Mouse (Mus musculus) ES-E14 (cell line): ENCODE measurements around the gene A3galt2. TPM values are rescaled to one million over a fixed set of nuclear protein-coding genes. Genes with fewer than 3 reads are reported as not detected.

Source experiments
- DNase-seq: peaks from one replicate; pipeline ENCODE4 v3.0.0-alpha.2; 2013; ENCODE audit warnings: low read depth, low spot score
- H3K27ac ChIP-seq: 2 replicates; pipeline ENCODE4 v1.5.1; 2012; ENCODE audit warnings: low read depth, mild to moderate bottlenecking, low read length, moderate library complexity, mixed read lengths; ENCODE audit not compliant: poor library complexity, insufficient read depth, severe bottlenecking
- H3K36me3 ChIP-seq: 2 replicates; pipeline ENCODE4 v1.6.1; 2012; ENCODE audit warnings: mild to moderate bottlenecking, low read length, moderate library complexity, mixed read lengths; ENCODE audit not compliant: control insufficient read depth, poor library complexity, insufficient read depth, severe bottlenecking
- H3K4me1 ChIP-seq, 2 experiments: fragments of 150-350 bp in 1 of 2; sonication (generic) in 1 of 2; 2 replicates each; pipeline ENCODE4 v1.6.1; 2012; ENCODE audit warnings: low read length in 2 of 2, mild to moderate bottlenecking in 1 of 2, mixed read lengths in 1 of 2; ENCODE audit not compliant: control insufficient read depth in 2 of 2, insufficient read depth in 2 of 2, poor library complexity in 1 of 2
- H3K4me3 ChIP-seq, 2 experiments: fragments of 150-350 bp in 1 of 2; sonication (generic) in 1 of 2; 2 replicates each; pipeline ENCODE4 v1.5.1; 2012; ENCODE audit warnings: low read length in 2 of 2, low read depth in 1 of 2, mild to moderate bottlenecking in 1 of 2, mixed read lengths in 1 of 2; ENCODE audit not compliant: insufficient read depth in 1 of 2, poor library complexity in 1 of 2, severe bottlenecking in 1 of 2
- H3K9ac ChIP-seq: 2 replicates; pipeline ENCODE4 v1.6.1; 2012; ENCODE audit warnings: low read depth, mild to moderate bottlenecking, low read length, mixed read lengths; ENCODE audit not compliant: poor library complexity, insufficient read depth, severe bottlenecking
- H3K9me3 ChIP-seq: fragments of 150-350 bp; sonication (generic); 2 replicates; pipeline ENCODE4 v1.6.1; 2012; ENCODE audit warnings: low read depth, mild to moderate bottlenecking, low read length; ENCODE audit not compliant: control insufficient read depth, insufficient read depth
- CHD2 ChIP-seq: IDR thresholded peaks from 2 replicates; pipeline ENCODE4 v1.6.1; 2014; ENCODE audit warnings: mild to moderate bottlenecking, low read depth, low read length, inconsistent platforms
- HCFC1 ChIP-seq: IDR thresholded peaks from 2 replicates; pipeline ENCODE4 v1.6.1; 2012; ENCODE audit warnings: low read length, inconsistent platforms, borderline replicate concordance; ENCODE audit not compliant: insufficient read depth
- MAFK ChIP-seq: IDR thresholded peaks from 2 replicates; pipeline ENCODE4 v1.6.1; 2014; ENCODE audit warnings: mild to moderate bottlenecking, low read depth, low read length, inconsistent platforms; ENCODE audit not compliant: insufficient read depth
- ZC3H11A ChIP-seq: IDR thresholded peaks from 2 replicates; pipeline ENCODE4 v1.6.1; 2012; ENCODE audit warnings: low read depth, mild to moderate bottlenecking, inconsistent platforms, low read length, borderline replicate concordance
- ZNF384 ChIP-seq: IDR thresholded peaks from 2 replicates; pipeline ENCODE4 v1.6.1; 2012; ENCODE audit warnings: low read depth, low read length, inconsistent platforms
- in situ Hi-C, 2 experiments: fragments of 600-800 bp; cut with MboI; formaldehyde crosslinking; loops; one replicate each; pipeline ENCODE4 v1.15.1; 2025; ENCODE audit warnings: low sequenced_read_pairs in 2 of 2, inconsistent platforms in 1 of 2; ENCODE audit not compliant: unreplicated experiment in 2 of 2
- total RNA-seq: library from RNA; depleted of rRNA; stranded (reverse); fragments of 300-350 nt; gene quantifications from 2 replicates; pipeline ENCODE4 v1.2.3, GENCODE M21; 2012; rRNA removed

A3galt2 gene
- total RNA-seq: 0.09 and 0.11 TPM in 2 replicates

- Histone ChIP-seq H3K4me1 (peaks cover 2% of the 10 kb centered on the region in 2 experiments; a peak in 1 of 4 replicates), H3K9ac (no peak within 1 kb of the TSS), H3K27ac (no peak within 1 kb of the TSS), H3K36me3 (peaks cover 14% of the 10 kb centered on the region), H3K4me3 (no peak within 1 kb of the TSS), H3K9me3 (no peaks in the 10 kb centered on the region)
- no peak for TF ChIP-seq HCFC1
- DNase-seq: no peak
- in situ Hi-C loops: no loop called here
Measured at GRCm38 (mm10) chr4:128755064-128755463, at the start of gene A3galt2. A3galt2 (plus strand) TSS chr4:128755364.

- H3K36me3 ChIP-seq: no peaks in the 10 kb centered on the region
- no peak overlapping the region for H3K27ac ChIP-seq
- H3K9me3 ChIP-seq: no peaks in the 10 kb centered on the region
- in situ Hi-C loops: no loop called here
- no peak overlapping the region for H3K4me3 ChIP-seq
- no peak overlapping the region for H3K9ac ChIP-seq
- H3K4me1 ChIP-seq: no peaks in the 10 kb centered on the region
- DNase-seq: no peak
- no peak for TF ChIP-seq CHD2
- no peak for TF ChIP-seq MAFK
- no peak for TF ChIP-seq HCFC1
- no peak for TF ChIP-seq ZNF384
- TF ChIP-seq ZC3H11A: no peak
Measured at GRCm38 (mm10) chr4:128706626-128707025, 48.5 kb upstream of the A3galt2 start.

GRCm38 (mm10) chr4:128707384-128707783 lies 47.8 kb upstream of the A3galt2 start:
- no peak overlapping the region for H3K9ac ChIP-seq
- in situ Hi-C loops: no loop called here
- no peak for DNase-seq
- H3K4me1 ChIP-seq: peaks cover 0 to 2% of the 10 kb centered on the region in 2 experiments; a peak in 1 of 4 replicates
- no peaks in the 10 kb centered on the region for H3K36me3 ChIP-seq
- H3K9me3 ChIP-seq: no peaks in the 10 kb centered on the region
- H3K4me3 ChIP-seq: no peak overlapping the region
- no peak overlapping the region for H3K27ac ChIP-seq
- TF ChIP-seq CHD2: no peak

GRCm38 (mm10) chr4:128709061-128709780 lies 45.9 kb upstream of the A3galt2 start:
- Histone ChIP-seq H3K4me3 (no peak overlapping the region), H3K36me3 (no peaks in the 10 kb centered on the region), H3K4me1 (peaks cover 0 to 2% of the 10 kb centered on the region in 2 experiments; a peak in 1 of 4 replicates), H3K9me3 (no peaks in the 10 kb centered on the region), H3K27ac (no peak overlapping the region), H3K9ac (no peak overlapping the region)
- no peak for DNase-seq
- in situ Hi-C loops: no loop called here
- TF ChIP-seq ZC3H11A (no peak), HCFC1 (no peak), MAFK (no peak), ZNF384 (no peak), CHD2 (no peak)

- Histone ChIP-seq H3K27ac (no peak overlapping the region), H3K9ac (no peak overlapping the region), H3K9me3 (no peaks in the 10 kb centered on the region), H3K4me3 (no peak overlapping the region), H3K4me1 (peaks cover 0 to 2% of the 10 kb centered on the region in 2 experiments; a peak in 1 of 4 replicates), H3K36me3 (no peaks in the 10 kb centered on the region)
- DNase-seq: no peak
- TF ChIP-seq ZC3H11A (no peak), CHD2 (no peak), MAFK (no peak), ZNF384 (no peak), HCFC1 (no peak)
- in situ Hi-C loops: no loop called here
Measured at GRCm38 (mm10) chr4:128709781-128710166, 45.4 kb upstream of the A3galt2 start.
